Mouse (Mus musculus): ENCODE data around the gene Dlx1. TPM values are rescaled to one million over a fixed set of nuclear protein-coding genes. Genes with fewer than 3 reads are reported as not detected.

The Dlx1 gene
- total RNA-seq (2021): under 1 TPM; 0.15 to 0.46 TPM
- long read RNA-seq, experiment 1: 0 reads
- long read RNA-seq, experiment 2: 0 reads

- DNase-seq: peak in 1 of 2 experiments; percentile 38
Observed at GRCm38 (mm10) chr2:71528014-71528713, at the start of gene Dlx1. Gene Dlx1, plus strand, starts transcription at chr2:71528113.

GRCm38 (mm10) chr2:71479917-71480316 lies 48.0 kb upstream of the Dlx1 start:
- DNase-seq: no peak

DNA sequence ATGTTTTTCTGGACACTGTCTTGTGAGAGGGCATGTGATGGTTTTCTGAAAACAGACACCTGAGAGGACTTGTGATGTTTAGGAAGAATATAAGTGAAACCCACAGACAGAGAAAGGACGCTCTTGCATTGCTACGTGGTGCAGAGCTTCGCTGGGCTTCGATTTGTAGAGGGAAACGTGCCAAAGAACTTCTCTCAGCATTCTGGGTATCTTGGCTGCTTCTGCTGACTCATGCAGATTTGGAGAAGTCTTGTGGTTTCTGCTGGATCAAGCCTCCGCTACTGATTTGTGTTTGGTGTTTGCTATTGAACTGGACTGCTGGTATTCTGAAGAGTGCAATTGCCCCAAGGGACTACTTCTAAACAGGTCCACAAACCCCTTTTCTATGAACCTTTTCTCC lies 46.1 kb upstream of the Dlx1 start:
- DNase-seq: no peak

DNA sequence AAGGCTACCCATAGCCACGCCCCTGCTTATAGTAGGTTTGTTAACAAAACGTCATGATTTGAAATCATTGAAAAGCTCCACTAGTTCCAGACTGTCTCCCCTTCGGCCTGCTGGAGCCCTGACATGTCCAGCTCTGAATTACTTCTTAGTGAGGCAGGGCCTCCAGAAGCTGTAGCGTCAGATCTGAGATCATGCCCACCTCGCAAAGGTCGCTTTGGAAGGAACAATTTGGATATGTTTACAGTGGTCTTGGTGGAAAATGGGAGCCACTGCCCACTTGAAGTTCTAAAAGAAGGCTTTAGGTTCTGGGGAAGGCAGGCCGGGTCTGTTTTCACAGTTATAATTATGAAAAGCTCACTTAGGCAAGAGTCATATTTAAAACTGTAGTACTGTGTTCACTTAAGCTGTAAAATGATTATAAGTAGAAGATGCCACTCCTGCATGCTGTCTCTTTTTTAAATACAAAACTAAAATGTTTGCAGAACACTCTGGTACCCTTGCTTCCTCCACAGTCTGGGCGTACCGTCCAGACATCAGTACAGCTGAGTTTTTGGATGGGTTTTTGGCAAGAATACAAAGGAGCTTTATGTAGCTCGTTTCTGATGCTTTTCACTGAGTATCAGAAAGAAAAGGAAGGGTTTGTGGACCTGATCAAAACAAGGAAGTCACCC lies 44.7 kb upstream of the Dlx1 start:
- DNase-seq: no peak

- DNase-seq: no peak
Observed at GRCm38 (mm10) chr2:71483717-71484066, 44.2 kb upstream of the Dlx1 start.

- DNase-seq: no peak
Observed at GRCm38 (mm10) chr2:71491295-71491694, 36.6 kb upstream of the Dlx1 start.

DNA sequence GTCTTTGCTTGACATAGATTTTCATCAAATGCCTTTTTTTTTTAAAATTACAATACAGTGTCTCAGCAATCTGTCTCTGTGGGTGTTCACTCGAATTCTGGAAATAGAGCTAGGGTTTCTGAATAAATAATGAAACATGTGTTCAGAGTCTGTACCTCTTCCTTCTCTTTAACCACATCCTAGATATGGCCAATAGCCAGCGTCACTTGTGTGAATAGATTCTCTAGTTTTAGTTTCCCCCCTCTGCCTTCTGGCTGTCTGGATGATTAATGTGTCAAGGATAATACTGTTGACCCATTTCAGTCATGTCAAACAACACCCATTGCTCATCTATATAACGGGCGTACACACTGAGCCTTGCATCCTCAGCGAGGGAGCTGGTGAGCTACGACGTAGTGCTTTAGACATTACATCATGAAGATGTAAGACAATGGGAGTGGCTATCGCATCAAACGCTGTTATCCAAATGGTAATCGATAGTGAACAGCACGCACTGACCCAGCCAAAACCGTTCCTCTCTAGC lies 34.7 kb upstream of the Dlx1 start:
- no peak for DNase-seq

DNA sequence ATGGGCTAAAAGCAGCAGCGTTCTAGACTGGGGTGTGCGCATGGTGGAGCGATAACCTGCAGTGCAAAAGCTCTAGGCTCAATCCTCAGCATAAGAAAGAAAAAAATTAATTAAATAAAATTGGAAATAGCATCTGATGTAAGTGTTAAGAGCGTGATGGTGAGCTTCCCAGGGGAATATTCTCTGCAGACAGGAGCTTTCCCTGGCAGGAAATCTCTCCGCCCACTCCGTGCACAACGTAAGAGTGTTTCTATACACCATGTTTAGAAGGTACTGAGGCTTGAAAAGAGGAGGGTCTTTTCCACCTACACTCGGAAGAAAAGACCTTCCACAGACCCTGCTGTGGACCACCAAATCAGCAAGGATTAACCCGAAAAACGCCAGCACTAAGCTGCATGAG lies 33.4 kb upstream of the Dlx1 start:
- DNase-seq: no peak

- DNase-seq: no peak
Observed at GRCm38 (mm10) chr2:71494971-71495370, 32.9 kb upstream of the Dlx1 start.

GRCm38 (mm10) chr2:71497175-71497574 lies 30.7 kb upstream of the Dlx1 start:
- no peak for DNase-seq

GRCm38 (mm10) chr2:71499276-71500230 lies 28.4 kb upstream of the Dlx1 start:
- DNase-seq: peak; percentile 10 to 31

- no peak for DNase-seq
Observed at GRCm38 (mm10) chr2:71504852-71505251, 23.1 kb upstream of the Dlx1 start.

- DNase-seq: no peak
Observed at GRCm38 (mm10) chr2:71511209-71511608, 16.7 kb upstream of the Dlx1 start.

DNA sequence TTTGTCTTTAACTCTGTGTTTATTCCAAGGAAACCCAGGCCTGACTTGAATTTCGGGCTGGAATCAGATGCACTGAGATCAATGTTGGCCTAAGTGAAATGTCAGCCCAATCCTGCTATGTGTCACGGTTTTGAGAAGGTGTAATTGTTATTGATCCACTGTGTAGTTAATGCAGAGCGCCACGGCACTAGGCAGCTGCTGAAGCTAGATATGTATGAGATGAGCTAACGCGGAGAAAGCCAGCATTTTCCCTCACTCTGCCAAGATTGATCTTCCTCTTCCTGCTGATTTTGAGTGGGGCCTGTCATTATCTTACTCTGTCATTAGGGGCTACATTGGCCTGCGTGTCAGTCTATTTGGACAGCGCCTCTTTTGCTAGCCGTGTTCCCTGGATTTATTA lies 15.6 kb upstream of the Dlx1 start:
- DNase-seq: no peak

DNA sequence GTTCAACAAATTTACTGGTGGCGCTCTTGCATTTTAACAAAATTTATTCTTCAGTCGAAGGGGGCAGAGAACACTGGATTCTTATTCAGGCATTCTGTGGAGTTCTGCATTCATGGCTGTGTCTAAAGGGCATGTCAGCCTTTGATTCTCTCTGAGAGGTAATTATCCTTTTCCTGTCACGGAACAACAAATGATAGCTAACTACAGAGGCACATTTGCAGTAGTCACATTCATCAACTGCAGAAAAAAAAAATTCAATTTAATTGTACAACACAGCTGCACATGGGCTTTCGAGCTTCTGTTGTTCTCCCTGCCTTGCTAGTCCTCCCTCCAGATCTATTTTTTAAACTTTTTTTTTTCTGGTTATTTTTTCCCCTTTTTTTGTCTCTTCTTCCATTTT lies 10.9 kb upstream of the Dlx1 start:
- DNase-seq: no peak

- DNase-seq: no peak
Observed at GRCm38 (mm10) chr2:71517466-71518099, 10.3 kb upstream of the Dlx1 start.

- DNase-seq: no peak
Observed at GRCm38 (mm10) chr2:71522871-71523270, 5.0 kb upstream of the Dlx1 start.

DNA sequence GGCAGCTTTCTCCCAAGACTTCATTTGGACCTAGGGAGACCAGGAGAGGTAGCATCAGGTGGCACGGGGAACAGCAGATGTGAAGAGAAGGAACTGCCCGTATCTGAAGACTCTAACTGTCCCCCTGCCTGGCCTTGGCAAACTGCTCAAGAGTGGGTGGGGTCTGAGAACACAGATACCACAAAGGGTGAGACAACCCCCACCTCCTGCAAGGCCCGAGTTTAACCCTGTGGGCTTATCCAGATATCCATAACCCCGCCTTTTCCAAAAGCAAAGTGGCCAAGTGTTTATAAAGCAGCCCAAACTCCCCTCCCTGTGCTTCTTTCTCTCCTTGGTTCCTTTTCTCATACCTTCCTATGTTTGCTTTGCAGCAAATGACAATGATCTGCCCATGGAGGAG lies 4.5 kb upstream of the Dlx1 start:
- DNase-seq: no peak

DNA sequence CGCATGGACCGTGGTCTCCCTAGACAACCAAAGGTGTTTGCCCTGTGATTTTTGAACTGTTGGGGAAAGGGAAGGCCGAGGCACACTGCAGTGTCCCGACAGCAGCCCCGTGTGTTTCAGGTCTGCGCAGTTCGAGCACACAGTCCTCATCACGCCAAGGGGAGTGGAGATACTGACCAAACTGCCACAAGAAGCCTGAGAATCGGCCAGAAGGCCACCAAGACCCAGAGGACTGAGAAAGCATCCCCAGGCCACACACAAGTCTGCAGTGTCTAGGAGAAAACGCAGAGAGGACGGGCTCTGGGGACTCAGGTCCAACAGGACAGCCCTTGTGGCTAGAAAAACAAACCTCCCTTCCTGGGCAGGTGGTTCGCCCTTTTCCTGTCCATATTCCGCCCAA lies 3.1 kb upstream of the Dlx1 start:
- DNase-seq: no peak

DNA sequence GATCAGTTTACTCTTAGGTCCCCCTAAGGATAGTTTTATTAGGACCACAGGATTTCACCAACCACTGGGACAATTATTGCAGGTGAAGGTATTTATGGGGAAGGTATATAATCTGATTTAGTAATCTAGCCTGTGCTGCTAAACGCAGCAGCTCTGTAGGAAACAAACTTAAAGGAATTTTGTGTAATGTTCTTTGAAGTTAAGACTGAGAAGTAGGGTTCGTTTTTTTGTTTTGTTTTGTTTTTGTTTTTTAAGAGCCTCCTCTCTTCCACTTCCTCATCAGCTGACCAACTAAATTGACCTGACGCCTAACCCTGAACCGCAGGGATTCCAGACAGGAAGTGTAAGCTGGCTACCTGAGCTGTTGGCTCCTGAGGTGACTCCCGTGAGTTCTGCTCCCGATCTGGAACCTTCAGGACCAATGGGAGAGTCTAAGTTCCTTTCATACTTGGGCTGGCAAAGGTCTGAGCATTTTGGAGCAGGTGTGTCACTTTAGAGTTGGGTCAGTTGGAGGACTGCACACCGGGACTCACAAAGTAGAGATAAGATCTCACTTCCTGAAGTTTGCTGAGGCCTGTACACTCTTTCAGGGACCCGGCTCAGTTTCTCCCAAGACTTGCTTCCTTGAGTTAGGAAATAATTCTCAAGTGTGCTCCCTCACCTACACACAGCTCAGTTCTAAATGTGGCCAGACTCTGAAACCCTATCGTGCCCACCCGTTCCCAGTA lies 1.2 kb upstream of the Dlx1 start:
- no peak for DNase-seq

DNA sequence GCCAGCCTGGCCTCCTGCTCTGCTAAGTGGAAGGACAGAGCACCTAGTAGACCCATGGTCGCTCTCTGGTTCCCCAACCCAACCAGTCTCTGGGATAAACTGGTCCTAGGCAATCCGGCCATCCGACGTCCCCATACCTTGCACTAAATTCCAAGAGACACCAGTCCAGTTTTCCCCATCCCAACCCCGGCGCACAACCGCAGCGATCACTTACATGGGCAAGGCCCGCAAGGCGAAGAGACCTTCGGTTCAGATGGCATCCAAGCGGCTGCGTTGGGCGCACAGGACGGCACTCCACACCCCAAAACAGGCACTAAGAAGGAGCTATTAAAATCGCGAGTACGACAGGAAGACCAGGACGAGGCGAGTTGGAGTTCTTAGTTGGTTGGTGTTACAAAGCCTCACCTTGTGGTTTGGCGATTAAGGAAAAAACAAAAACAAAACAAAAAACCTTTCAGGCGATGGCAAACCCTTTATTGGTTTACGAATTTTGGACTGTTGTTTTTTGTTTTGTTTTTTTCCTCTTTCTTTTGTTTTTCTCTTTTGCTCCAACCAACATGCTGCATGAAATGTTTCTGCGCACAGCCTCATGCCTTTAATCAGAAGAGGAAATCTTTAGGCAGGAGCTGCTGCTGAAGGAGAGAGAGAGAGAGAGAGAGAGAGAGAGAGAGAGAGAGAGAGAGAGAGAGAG lies 445 bp upstream of the Dlx1 start:
- no peak for DNase-seq

Measured in heart, adult 18-20 months (tissue).